Mouse (Mus musculus): ENCODE measurements around the gene Lpp. TPM values are rescaled to one million over a fixed set of nuclear protein-coding genes. Genes with fewer than 3 reads are reported as not detected.

Gene Lpp
- polyA plus RNA-seq, 1 experiment from 2014 or later, result 20.7 TPM

DNA sequence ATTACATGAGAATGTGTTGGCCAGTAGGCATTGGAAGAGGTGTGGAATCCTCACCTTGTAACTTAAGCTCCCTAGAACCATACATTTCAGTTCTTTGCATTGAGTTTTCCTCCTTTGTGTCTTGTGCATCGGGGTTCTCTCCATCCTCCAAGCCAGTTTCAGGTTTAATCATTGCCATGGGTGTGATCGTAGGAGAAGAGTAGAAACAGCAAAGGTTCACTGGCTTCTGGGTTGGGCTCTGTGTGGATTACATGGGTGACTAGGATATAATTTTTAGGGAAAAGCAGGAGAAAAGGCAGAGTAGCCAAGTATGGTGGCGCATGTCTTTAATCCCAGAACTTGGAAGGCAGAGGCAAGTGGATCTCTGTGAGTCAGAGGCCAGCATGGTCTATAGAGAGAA lies 424.1 kb downstream of the Lpp start:
- Histone ChIP-seq H3K9me3 (no peaks in the 10 kb centered on the region), H3K27ac (replicated peaks) (no peak overlapping the region), H3K4me3 (no peak overlapping the region), H3K4me2 (replicated peaks) (no peak overlapping the region), H3K9ac (replicated peaks) (no peak overlapping the region), H3K27me3 (no peaks in the 10 kb centered on the region), H3K36me3 (no peaks in the 10 kb centered on the region), H3K4me1 (no peaks in the 10 kb centered on the region)
- ATAC-seq (ENCODE audit: low FRiP score, low read depth), result no peak
- WGBS, result 88% methylated on average over 3 of the region's 3 CpGs

- Histone ChIP-seq H3K27me3 (no peaks in the 10 kb centered on the region), H3K4me3 (no peak overlapping the region), H3K4me2 (replicated peaks) (no peak overlapping the region), H3K4me1 (no peaks in the 10 kb centered on the region), H3K9me3 (no peaks in the 10 kb centered on the region), H3K9ac (replicated peaks) (no peak overlapping the region), H3K36me3 (no peaks in the 10 kb centered on the region), H3K27ac (replicated peaks) (no peak overlapping the region)
- ATAC-seq (ENCODE audit: low FRiP score, low read depth), result peak; percentile 41; the same call in 1 of the 2 replicates
- WGBS, result 69% methylated on average over 4 of the region's 4 CpGs
Observed at GRCm38 (mm10) chr16:24819127-24819526, 425.8 kb downstream of the Lpp start.

DNA sequence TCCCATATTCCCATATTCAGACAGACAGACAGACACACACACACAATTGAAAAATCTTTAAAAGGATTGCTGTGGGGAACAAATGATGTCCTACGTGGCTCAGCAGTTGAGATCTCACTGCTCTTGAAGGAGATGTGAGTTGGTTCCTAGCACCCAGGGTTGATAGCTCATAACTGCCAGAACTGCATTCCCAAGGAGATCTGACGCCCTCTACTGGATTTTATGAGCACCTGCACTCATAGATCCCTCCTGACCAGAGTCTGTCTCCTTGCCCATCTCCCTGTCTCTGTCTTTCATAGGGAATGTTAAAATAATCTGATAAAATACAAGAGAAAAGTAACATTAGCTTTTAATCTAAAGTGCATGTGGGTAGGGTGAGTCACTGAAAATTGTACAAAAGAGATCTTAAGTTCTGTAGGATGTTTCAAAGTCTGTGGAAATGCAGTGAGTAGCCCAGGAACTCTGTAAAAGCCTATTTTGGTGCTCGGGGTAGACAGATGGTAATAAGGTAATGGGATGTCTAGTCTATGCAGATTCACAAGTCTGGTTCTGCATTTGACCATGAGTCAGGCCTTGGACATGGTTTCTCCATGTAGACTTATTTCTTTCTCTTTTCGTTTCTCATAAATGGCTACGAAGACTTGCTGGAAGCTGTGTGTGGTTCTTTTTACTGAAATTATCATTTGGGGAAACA lies 429.0 kb downstream of the Lpp start:
- no peaks in the 10 kb centered on the region for H3K36me3 ChIP-seq
- no peak overlapping the region for H3K4me2 ChIP-seq (replicated peaks)
- no peaks in the 10 kb centered on the region for H3K9me3 ChIP-seq
- H3K27me3 ChIP-seq, result no peaks in the 10 kb centered on the region
- no peaks in the 10 kb centered on the region for H3K4me1 ChIP-seq
- H3K9ac ChIP-seq (replicated peaks), result no peak overlapping the region
- WGBS, result 91% methylated on average over 5 of the region's 5 CpGs
- no peak for ATAC-seq (ENCODE audit: low FRiP score, low read depth)
- H3K4me3 ChIP-seq, result no peak overlapping the region
- no peak overlapping the region for H3K27ac ChIP-seq (replicated peaks)

- Histone ChIP-seq H3K27ac (replicated peaks) (no peak overlapping the region), H3K9ac (replicated peaks) (no peak overlapping the region), H3K9me3 (no peaks in the 10 kb centered on the region), H3K4me2 (replicated peaks) (no peak overlapping the region), H3K36me3 (no peaks in the 10 kb centered on the region), H3K4me1 (no peaks in the 10 kb centered on the region), H3K27me3 (no peaks in the 10 kb centered on the region), H3K4me3 (no peak overlapping the region)
- 88% methylated on average over 1 of the region's 1 CpGs for WGBS
- no peak for ATAC-seq (ENCODE audit: low FRiP score, low read depth)
Observed at GRCm38 (mm10) chr16:24822918-24823317, 429.6 kb downstream of the Lpp start.

GRCm38 (mm10) chr16:24826390-24826789 lies 433.1 kb downstream of the Lpp start:
- WGBS, result 96% methylated on average over 4 of the region's 4 CpGs
- no peak for ATAC-seq (ENCODE audit: low FRiP score, low read depth)

DNA sequence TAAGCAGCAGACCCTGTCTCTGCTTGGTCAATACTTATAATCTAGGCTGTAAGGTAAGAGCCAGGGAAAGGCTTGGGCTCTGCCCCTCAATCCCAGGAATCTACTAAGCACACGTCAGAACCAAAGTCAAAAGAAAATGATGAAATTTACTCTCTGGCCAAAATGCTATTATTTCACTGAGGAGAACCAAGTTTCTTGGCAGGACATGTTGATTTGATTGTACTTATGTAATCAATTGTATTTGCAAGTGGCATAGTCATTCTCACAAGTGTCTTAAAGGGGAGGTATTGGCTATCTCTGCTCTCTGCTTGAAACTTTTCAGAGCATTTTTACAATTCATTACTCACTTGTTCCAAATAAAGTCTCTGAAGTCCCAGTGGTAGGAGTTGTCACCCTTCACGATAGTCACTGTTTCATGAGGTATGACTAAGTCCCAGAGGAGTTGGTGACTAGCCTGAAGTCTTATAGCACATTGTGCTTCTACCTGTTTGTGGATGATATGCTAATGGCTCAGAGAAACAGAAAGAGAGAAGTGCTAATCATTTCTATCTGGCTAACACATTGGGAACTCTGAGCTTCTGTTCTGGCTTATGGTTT lies 435.0 kb downstream of the Lpp start:
- H3K36me3 ChIP-seq, result no peaks in the 10 kb centered on the region
- no peak overlapping the region for H3K27ac ChIP-seq (replicated peaks)
- H3K27me3 ChIP-seq, result no peaks in the 10 kb centered on the region
- ATAC-seq (ENCODE audit: low FRiP score, low read depth), result no peak
- 90% methylated on average over 2 of the region's 2 CpGs for WGBS
- no peak overlapping the region for H3K4me3 ChIP-seq
- no peak overlapping the region for H3K4me2 ChIP-seq (replicated peaks)
- no peaks in the 10 kb centered on the region for H3K9me3 ChIP-seq
- no peaks in the 10 kb centered on the region for H3K4me1 ChIP-seq
- H3K9ac ChIP-seq (replicated peaks), result no peak overlapping the region

More at GRCm38 (mm10) chr16:24826390-24826789, 433.1 kb downstream of the Lpp start:
- Histone ChIP-seq H3K36me3 (no peaks in the 10 kb centered on the region), H3K27me3 (no peaks in the 10 kb centered on the region), H3K27ac (replicated peaks) (no peak overlapping the region), H3K4me2 (replicated peaks) (no peak overlapping the region), H3K9ac (replicated peaks) (no peak overlapping the region), H3K4me1 (no peaks in the 10 kb centered on the region), H3K4me3 (no peak overlapping the region), H3K9me3 (no peaks in the 10 kb centered on the region)

- no peak for ATAC-seq (ENCODE audit: low FRiP score, low read depth)
- no peaks in the 10 kb centered on the region for H3K4me1 ChIP-seq
- no peaks in the 10 kb centered on the region for H3K9me3 ChIP-seq
- no peak overlapping the region for H3K4me2 ChIP-seq (replicated peaks)
- 84% methylated on average over 4 of the region's 4 CpGs for WGBS
- no peak overlapping the region for H3K9ac ChIP-seq (replicated peaks)
- no peak overlapping the region for H3K27ac ChIP-seq (replicated peaks)
- H3K4me3 ChIP-seq, result no peak overlapping the region
- H3K36me3 ChIP-seq, result no peaks in the 10 kb centered on the region
- H3K27me3 ChIP-seq, result no peaks in the 10 kb centered on the region
Observed at GRCm38 (mm10) chr16:24829860-24830259, 436.6 kb downstream of the Lpp start.

DNA sequence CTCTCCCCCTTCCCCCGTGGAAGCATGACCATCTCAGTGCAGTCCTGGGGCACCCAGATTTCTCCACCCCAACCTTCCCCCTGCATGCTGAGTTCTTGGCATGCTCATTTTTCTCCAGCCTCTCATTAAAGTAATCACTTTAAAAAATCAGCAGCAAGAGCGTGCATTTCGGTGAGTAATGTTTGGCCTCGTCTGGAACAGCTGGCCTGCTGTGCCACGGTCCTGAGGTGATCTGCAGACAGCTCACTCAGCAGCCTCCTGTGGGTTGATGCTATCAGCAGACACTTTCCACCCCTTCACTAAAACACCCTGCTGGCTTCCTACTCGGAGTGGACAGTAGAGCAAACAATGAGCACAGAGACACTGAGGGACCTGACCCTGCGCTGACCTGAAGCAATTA lies 437.6 kb downstream of the Lpp start:
- no peak overlapping the region for H3K27ac ChIP-seq (replicated peaks)
- no peaks in the 10 kb centered on the region for H3K27me3 ChIP-seq
- WGBS, result 71% methylated on average over 7 of the region's 7 CpGs
- H3K36me3 ChIP-seq, result no peaks in the 10 kb centered on the region
- no peak overlapping the region for H3K4me3 ChIP-seq
- no peak overlapping the region for H3K4me2 ChIP-seq (replicated peaks)
- no peak for ATAC-seq (ENCODE audit: low FRiP score, low read depth)
- no peaks in the 10 kb centered on the region for H3K4me1 ChIP-seq
- no peaks in the 10 kb centered on the region for H3K9me3 ChIP-seq
- H3K9ac ChIP-seq (replicated peaks), result no peak overlapping the region

- H3K4me2 ChIP-seq (replicated peaks), result no peak overlapping the region
- no peaks in the 10 kb centered on the region for H3K4me1 ChIP-seq
- no peak overlapping the region for H3K9ac ChIP-seq (replicated peaks)
- 87% methylated on average over 8 of the region's 8 CpGs for WGBS
- no peak overlapping the region for H3K27ac ChIP-seq (replicated peaks)
- H3K36me3 ChIP-seq, result no peaks in the 10 kb centered on the region
- H3K9me3 ChIP-seq, result no peaks in the 10 kb centered on the region
- no peak for ATAC-seq (ENCODE audit: low FRiP score, low read depth)
- no peak overlapping the region for H3K4me3 ChIP-seq
- no peaks in the 10 kb centered on the region for H3K27me3 ChIP-seq
Observed at GRCm38 (mm10) chr16:24833221-24833620, 439.9 kb downstream of the Lpp start.

- no peak overlapping the region for H3K9ac ChIP-seq (replicated peaks)
- no peaks in the 10 kb centered on the region for H3K4me1 ChIP-seq
- H3K9me3 ChIP-seq, result no peaks in the 10 kb centered on the region
- WGBS, result 86% methylated on average over 9 of the region's 9 CpGs
- no peak for ATAC-seq (ENCODE audit: low FRiP score, low read depth)
- no peak overlapping the region for H3K4me3 ChIP-seq
- no peak overlapping the region for H3K4me2 ChIP-seq (replicated peaks)
- H3K27me3 ChIP-seq, result no peaks in the 10 kb centered on the region
- no peak overlapping the region for H3K27ac ChIP-seq (replicated peaks)
- no peaks in the 10 kb centered on the region for H3K36me3 ChIP-seq
Observed at GRCm38 (mm10) chr16:24834536-24834935, 441.2 kb downstream of the Lpp start.

- Histone ChIP-seq H3K9ac (replicated peaks) (no peak overlapping the region), H3K9me3 (no peaks in the 10 kb centered on the region), H3K4me1 (no peaks in the 10 kb centered on the region), H3K4me2 (replicated peaks) (no peak overlapping the region), H3K36me3 (no peaks in the 10 kb centered on the region), H3K4me3 (no peak overlapping the region), H3K27me3 (no peaks in the 10 kb centered on the region), H3K27ac (replicated peaks) (no peak overlapping the region)
- ATAC-seq (ENCODE audit: low FRiP score, low read depth), result no peak
- 83% methylated on average over 5 of the region's 5 CpGs for WGBS
Observed at GRCm38 (mm10) chr16:24836550-24836949, 443.2 kb downstream of the Lpp start.

DNA sequence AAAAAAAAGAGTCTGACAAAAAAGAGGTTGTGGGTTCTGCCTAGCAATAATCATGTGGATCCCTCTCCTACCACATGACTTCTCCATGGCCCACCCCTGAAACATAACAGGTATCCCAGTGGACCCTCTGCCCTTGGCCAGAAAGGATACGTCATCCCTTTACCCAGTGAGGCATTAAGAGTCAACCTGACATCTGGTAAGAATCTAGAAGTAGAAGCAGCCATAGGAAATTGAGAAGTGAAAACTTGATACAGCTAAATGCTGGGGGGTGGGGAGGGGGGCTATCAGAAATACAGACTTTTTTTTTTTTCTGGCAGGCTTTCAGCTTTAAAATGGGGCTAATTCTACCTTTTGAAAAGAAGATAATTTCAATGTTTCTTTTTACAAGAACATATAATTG lies 445.7 kb downstream of the Lpp start:
- Histone ChIP-seq H3K4me1 (no peaks in the 10 kb centered on the region), H3K27me3 (no peaks in the 10 kb centered on the region), H3K27ac (replicated peaks) (no peak overlapping the region), H3K9me3 (no peaks in the 10 kb centered on the region), H3K4me3 (no peak overlapping the region), H3K4me2 (replicated peaks) (no peak overlapping the region), H3K9ac (replicated peaks) (no peak overlapping the region), H3K36me3 (no peaks in the 10 kb centered on the region)
- ATAC-seq (ENCODE audit: low FRiP score, low read depth), result no peak
- WGBS, result 84% methylated on average over 1 of the region's 1 CpGs

DNA sequence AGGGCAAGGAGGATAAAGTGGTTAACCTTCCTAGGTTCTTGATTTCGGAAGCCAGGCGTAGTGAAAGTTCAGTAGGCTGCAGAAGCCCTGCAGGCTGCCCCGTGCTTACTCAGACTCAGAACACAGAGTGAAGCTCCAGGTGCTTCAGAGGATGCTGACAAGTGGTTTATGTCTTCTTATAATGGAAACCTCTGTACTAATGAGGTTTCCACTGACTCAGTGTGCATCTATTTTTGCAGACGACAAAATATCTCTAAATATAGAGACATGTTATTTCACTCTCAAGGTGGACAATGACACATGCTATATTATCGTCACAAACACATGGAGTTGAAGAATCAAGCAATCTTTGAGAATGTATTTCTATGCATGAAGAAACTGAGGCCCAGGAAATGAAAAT lies 446.8 kb downstream of the Lpp start:
- H3K27ac ChIP-seq (replicated peaks), result no peak overlapping the region
- 92% methylated on average over 5 of the region's 5 CpGs for WGBS
- no peak overlapping the region for H3K4me2 ChIP-seq (replicated peaks)
- H3K9ac ChIP-seq (replicated peaks), result no peak overlapping the region
- no peak overlapping the region for H3K4me3 ChIP-seq
- ATAC-seq (ENCODE audit: low FRiP score, low read depth), result no peak
- H3K4me1 ChIP-seq, result no peaks in the 10 kb centered on the region
- H3K27me3 ChIP-seq, result no peaks in the 10 kb centered on the region
- no peaks in the 10 kb centered on the region for H3K9me3 ChIP-seq
- H3K36me3 ChIP-seq, result no peaks in the 10 kb centered on the region
